Mouse (Mus musculus) stomach, embryonic 14.5 days (tissue): ENCODE results near the gene Gm5426. TPM values are rescaled to one million over a fixed set of nuclear protein-coding genes. Genes with fewer than 3 reads are reported as not detected.

Experiments
- ATAC-seq: fragments of 200-750 bp; cut with Nextera tagmentation; 2 replicates; pipeline ENCODE4 v1.8.0; 2017; ENCODE audit warnings: low read depth, moderate TSS enrichment; ENCODE audit not compliant: insufficient number of reproducible peaks, insufficient read depth, low FRiP score
- H3K27ac ChIP-seq: fragments of 300-500 bp; sonication (generic); 2 replicates; pipeline ENCODE4 v1.5.1; 2014; ENCODE audit warnings: mild to moderate bottlenecking, low read length, moderate library complexity, mixed read lengths
- H3K27me3 ChIP-seq: fragments of 300-500 bp; sonication (generic); 2 replicates; pipeline ENCODE4 v1.6.1; 2014; ENCODE audit warnings: low read length, control low read depth, mixed read lengths; ENCODE audit not compliant: control insufficient read depth, insufficient read depth
- H3K36me3 ChIP-seq: fragments of 300-500 bp; sonication (generic); 2 replicates; pipeline ENCODE4 v1.6.1; 2014; ENCODE audit warnings: mild to moderate bottlenecking, control low read depth, low read length, moderate library complexity, mixed read lengths; ENCODE audit not compliant: control insufficient read depth, insufficient read depth
- H3K4me1 ChIP-seq: fragments of 300-500 bp; sonication (generic); 2 replicates; pipeline ENCODE4 v1.6.1; 2014; ENCODE audit warnings: low read length, control low read depth, mixed read lengths; ENCODE audit not compliant: control insufficient read depth, insufficient read depth
- H3K4me2 ChIP-seq: fragments of 300-500 bp; sonication (generic); replicated peaks from 2 replicates; pipeline ENCODE4 v1.6.1; 2014; ENCODE audit warnings: low read depth, low read length, control low read depth
- H3K4me3 ChIP-seq: fragments of 300-500 bp; sonication (generic); 2 replicates; pipeline ENCODE4 v1.5.1; 2014; ENCODE audit warnings: low read depth, low read length, control low read depth
- H3K9ac ChIP-seq: fragments of 300-500 bp; sonication (generic); replicated peaks from 2 replicates; pipeline ENCODE4 v1.6.1; 2014; ENCODE audit warnings: low read depth, mild to moderate bottlenecking, control low read depth, low read length, moderate library complexity, mixed read lengths
- H3K9me3 ChIP-seq: fragments of 300-500 bp; sonication (generic); 2 replicates; pipeline ENCODE4 v1.6.1; 2016; ENCODE audit warnings: low read depth, low read length, control low read depth; ENCODE audit not compliant: control insufficient read depth
- WGBS: fragments of 180-500 bp; shearing (Covaris S2); extraction: QIAGEN DNeasy Blood & Tissue Kit; methylation state at CpG from one replicate; pipeline ENCODE4 v1.1.7; 2014; 5-methylcytosine and 5-hydroxymethylcytosine counted together
- polyA plus RNA-seq: library from polyadenylated mRNA; unstranded; fragments of >200 nt; fragmentation: Nextera tagmentation; extraction: Ambion mirVana; gene quantifications from 2 replicates; pipeline ENCODE4 v1.2.1, GENCODE M21; 2014

Gene Gm5426
- polyA plus RNA-seq, 1 experiment from 2014 or later: not detected

DNA sequence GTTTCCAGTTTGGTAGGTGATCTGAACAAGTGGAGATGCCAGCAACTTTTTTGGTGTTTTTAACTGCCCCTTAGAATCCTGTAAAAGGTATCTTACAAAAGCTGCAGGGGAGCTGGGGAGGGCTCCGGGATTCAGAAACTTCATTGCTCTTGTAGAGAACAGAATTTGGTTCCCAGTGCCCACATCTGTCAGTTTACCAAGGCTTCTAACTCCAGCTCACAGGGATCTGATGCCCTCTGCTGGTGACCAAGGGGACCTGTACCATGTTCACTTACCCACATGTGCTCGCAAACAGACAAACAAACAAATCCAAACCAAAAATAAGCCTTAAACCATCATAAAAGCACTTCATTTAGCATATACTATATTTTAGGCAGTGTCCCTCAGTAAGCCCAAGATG is 31.3 kb upstream of the Gm5426 start:
- H3K4me3 ChIP-seq: no peak overlapping the region
- 84% methylated on average over 2 of the region's 2 CpGs for WGBS

DNA sequence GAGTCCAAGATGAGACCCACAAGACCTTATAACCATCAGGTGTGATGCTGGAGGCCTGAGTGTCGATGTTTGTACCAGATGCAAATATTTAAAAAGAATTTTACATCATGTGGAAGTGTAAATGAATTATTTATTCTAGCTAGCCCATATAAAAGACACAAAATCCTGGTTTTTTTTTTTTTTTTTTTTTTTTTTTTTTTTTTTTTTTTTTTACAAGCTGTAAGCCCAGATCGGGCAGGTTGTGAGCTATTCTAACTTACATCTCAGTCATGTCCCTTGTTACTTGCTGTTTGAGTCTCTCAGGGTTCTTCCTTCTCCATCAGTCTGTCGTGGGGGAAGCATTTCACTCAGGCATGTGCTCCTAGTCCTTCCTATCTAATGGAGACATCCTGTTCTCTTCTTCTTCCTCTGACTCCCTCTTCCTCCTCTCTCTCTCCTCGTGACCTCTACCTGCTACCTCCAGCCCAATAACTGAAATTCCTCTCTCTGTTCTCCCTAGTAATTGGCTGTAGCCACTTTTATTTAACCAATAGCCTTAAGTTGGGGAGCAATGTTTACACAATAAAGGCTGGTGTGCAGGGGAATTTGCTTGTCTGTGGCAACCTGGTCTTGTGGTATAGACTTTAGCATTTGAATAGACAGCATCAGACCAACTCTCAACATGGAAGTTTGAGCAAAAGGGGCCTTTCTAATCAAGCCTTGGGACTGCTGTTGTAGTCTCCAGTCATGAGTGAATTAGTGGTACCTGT is 29.3 kb upstream of the Gm5426 start:
- Histone ChIP-seq H3K4me2 (no peak overlapping the region), H3K27ac (no peak overlapping the region), H3K9ac (no peak overlapping the region), H3K4me1 (no peaks in the 10 kb centered on the region), H3K4me3 (no peak overlapping the region), H3K9me3 (no peaks in the 10 kb centered on the region), H3K36me3 (no peaks in the 10 kb centered on the region), H3K27me3 (no peaks in the 10 kb centered on the region)
- ATAC-seq: no peak
- 63% methylated on average over 4 of the region's 4 CpGs for WGBS

More for the DNA sequence above, 31.3 kb upstream of the Gm5426 start:
- Histone ChIP-seq H3K36me3 (no peaks in the 10 kb centered on the region), H3K27me3 (no peaks in the 10 kb centered on the region), H3K27ac (no peak overlapping the region), H3K4me1 (no peaks in the 10 kb centered on the region), H3K9ac (no peak overlapping the region), H3K9me3 (no peaks in the 10 kb centered on the region), H3K4me2 (no peak overlapping the region)
- ATAC-seq: no peak

DNA sequence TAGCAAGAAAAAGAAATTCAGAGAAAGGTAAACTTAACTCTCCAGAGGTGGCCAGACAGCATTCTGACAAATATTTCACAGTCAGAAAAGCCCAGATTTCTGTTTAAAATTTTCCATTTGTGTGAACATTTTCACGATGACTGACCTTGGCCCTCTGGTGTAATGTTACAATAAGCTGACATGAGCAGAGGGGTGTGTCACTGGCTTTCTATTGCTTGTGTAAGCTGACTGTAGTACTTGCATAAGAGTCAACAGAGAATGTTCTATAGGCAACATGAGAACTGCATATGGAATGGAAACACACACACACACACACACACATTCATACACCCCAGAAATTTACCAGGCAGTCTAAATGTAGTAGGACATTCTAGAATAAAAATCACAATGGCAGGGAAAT is 28.6 kb upstream of the Gm5426 start:
- Histone ChIP-seq H3K4me1 (no peaks in the 10 kb centered on the region), H3K27ac (no peak overlapping the region), H3K4me3 (no peak overlapping the region), H3K4me2 (no peak overlapping the region), H3K9ac (no peak overlapping the region), H3K27me3 (no peaks in the 10 kb centered on the region), H3K9me3 (no peaks in the 10 kb centered on the region), H3K36me3 (no peaks in the 10 kb centered on the region)
- 18% methylated on average over 1 of the region's 1 CpGs for WGBS
- no peak for ATAC-seq

DNA sequence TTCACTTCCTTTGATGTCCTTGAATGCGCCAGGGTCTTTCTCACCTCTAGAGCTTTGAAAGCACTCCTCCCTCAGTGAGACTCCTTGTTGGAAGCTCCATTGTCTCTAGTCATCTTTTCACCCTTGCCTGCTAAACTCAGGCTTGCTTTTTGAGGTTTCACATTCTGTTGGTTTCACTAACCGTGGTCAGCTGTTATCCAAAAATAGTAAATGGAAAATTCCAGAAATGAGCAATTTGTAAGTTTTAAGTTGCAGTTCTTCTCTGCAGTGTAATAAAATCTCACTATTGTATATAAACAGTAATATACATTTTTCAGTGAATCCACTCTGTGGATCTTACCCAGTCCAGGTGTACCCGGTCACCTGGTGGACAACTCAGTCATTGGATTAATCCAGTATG is 21.1 kb upstream of the Gm5426 start:
- no peaks in the 10 kb centered on the region for H3K4me1 ChIP-seq
- H3K9ac ChIP-seq: no peak overlapping the region
- WGBS: 74% methylated on average over 3 of the region's 3 CpGs
- H3K4me3 ChIP-seq: no peak overlapping the region
- no peak overlapping the region for H3K27ac ChIP-seq
- ATAC-seq: no peak
- H3K36me3 ChIP-seq: no peaks in the 10 kb centered on the region
- H3K9me3 ChIP-seq: no peaks in the 10 kb centered on the region
- H3K4me2 ChIP-seq: no peak overlapping the region
- no peaks in the 10 kb centered on the region for H3K27me3 ChIP-seq

- Histone ChIP-seq H3K27ac (no peak overlapping the region), H3K36me3 (no peaks in the 10 kb centered on the region), H3K4me3 (no peak overlapping the region), H3K9ac (no peak overlapping the region), H3K4me2 (no peak overlapping the region), H3K27me3 (no peaks in the 10 kb centered on the region), H3K9me3 (no peaks in the 10 kb centered on the region), H3K4me1 (no peaks in the 10 kb centered on the region)
- ATAC-seq: no peak
- WGBS: 87% methylated on average over 2 of the region's 2 CpGs
Measured at GRCm38 (mm10) chr10:96120821-96121220, 15.6 kb upstream of the Gm5426 start.

DNA sequence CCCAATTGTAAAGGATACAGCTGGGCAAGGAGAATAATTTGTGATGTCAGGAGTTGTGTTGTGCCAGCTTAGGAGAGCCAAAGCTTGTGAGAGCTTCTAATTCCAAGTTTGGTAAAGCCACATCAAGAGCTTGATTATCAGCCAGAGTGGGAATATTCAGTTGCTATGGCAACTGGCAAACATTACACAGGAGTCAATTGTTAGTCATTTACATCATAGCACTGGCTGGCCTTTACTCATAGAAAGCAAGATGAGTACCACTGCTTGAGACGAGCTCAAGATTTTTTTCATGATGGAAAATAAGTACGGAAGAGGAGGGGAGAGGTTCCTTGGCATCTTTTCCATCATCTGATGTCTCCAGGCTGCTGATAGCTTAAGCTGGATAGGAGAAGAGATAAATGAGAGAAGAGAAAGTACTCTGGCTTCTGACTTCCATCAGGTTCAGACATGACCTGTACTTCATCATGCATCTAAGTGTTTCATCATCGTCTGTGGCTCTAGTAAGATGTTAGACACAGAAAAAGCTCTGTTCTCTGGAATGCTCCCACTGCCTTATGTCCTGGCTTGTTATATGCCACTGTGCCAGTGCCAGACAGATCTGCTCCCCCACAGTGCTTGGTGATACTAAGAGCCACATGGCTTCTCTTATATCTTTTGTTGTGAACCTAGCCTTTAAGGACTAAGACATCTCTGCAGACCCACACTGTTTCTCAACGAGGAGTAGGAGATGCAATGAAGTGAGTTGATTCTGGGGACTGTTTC is 15.0 kb upstream of the Gm5426 start:
- H3K36me3 ChIP-seq: no peaks in the 10 kb centered on the region
- 64% methylated on average over 4 of the region's 4 CpGs for WGBS
- no peak overlapping the region for H3K4me2 ChIP-seq
- H3K9ac ChIP-seq: no peak overlapping the region
- no peaks in the 10 kb centered on the region for H3K9me3 ChIP-seq
- ATAC-seq: no peak
- H3K27ac ChIP-seq: no peak overlapping the region
- H3K27me3 ChIP-seq: no peaks in the 10 kb centered on the region
- no peak overlapping the region for H3K4me3 ChIP-seq
- no peaks in the 10 kb centered on the region for H3K4me1 ChIP-seq

DNA sequence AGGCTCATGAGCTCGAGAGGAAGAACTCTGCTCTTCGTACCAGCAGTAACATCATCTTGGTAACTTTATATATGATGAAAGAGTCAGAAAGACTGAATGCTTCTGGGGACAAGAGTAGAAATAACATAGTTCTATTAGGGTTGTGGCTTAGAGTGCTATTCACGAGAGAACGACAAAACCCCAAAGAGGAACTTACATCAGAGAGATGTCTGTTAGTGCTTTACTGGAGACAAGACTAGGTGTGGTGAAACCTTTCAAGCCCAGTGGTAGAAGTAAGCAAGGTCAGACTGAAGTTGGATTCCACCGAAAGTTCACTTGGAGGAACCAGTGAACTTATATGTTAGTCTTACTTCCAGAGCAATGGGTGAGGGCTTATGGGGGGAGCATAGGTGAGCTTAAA is 12.5 kb upstream of the Gm5426 start:
- no peak overlapping the region for H3K9ac ChIP-seq
- no peak for ATAC-seq
- H3K27me3 ChIP-seq: no peaks in the 10 kb centered on the region
- H3K4me2 ChIP-seq: no peak overlapping the region
- H3K4me1 ChIP-seq: no peaks in the 10 kb centered on the region
- H3K9me3 ChIP-seq: no peaks in the 10 kb centered on the region
- H3K4me3 ChIP-seq: no peak overlapping the region
- 88% methylated on average over 5 of the region's 5 CpGs for WGBS
- H3K27ac ChIP-seq: no peak overlapping the region
- H3K36me3 ChIP-seq: no peaks in the 10 kb centered on the region

DNA sequence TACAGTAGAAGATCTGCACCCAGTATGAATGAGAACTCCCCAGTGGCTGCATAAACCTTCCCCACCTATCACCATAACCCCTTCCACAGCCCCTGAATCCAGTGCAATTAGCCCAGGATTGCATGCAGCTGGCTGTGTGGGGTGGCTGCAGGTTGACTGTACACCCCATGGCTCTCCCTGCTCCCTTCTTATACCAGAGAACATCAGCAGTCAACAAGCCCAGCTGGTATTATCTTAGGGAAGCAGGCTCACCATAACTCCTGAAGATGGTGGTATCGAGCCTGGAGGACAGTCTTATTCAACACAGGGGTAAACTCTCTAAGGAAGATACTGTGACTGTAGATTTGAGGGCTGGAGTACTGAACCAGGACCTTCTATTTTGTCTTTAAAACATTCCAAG is 12.1 kb upstream of the Gm5426 start:
- Histone ChIP-seq H3K4me3 (no peak overlapping the region), H3K36me3 (no peaks in the 10 kb centered on the region), H3K9me3 (no peaks in the 10 kb centered on the region), H3K4me2 (no peak overlapping the region), H3K27ac (no peak overlapping the region), H3K27me3 (no peaks in the 10 kb centered on the region), H3K9ac (no peak overlapping the region), H3K4me1 (no peaks in the 10 kb centered on the region)
- 92% methylated on average over 1 of the region's 1 CpGs for WGBS
- no peak for ATAC-seq
